Mouse (Mus musculus) thymus, adult 18-20 months (tissue): ENCODE data around the gene Ube2g2.
"Not testable (repeated sequence)": the region's sequence is repeated elsewhere in the genome, so short reads cannot be mapped to it uniquely, and the experiment has no call there.

Experiments
- DNase-seq, 2 experiments: peaks; one replicate each; pipeline ENCODE4 v3.0.0; 2022; ENCODE audit warnings: mixed read lengths in 2 of 2

Ube2g2 gene

GRCm38 (mm10) chr10:77647461-77647860 is 25.4 kb downstream of the Ube2g2 start:
- DNase-seq: no peak

DNA sequence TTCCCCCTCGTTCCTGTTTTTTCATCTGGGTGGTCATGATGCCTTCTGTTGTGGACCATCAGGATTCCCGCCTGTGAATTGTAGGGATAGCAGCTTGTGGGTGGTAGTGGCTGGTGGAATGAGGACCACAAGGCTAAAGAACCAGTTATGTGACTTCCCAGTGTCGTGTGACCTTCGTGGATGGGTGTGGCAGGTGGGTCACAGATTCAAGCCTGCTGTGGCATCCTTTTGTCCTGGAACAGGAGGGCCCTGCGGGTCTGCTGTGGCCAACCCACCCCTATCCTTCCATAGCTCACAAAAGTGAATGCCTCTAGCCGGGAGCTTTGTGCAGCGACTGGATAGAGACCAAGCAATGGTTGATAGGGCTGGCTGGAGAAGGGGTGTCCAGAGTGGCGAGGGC is 25.8 kb downstream of the Ube2g2 start:
- DNase-seq: no peak

DNA sequence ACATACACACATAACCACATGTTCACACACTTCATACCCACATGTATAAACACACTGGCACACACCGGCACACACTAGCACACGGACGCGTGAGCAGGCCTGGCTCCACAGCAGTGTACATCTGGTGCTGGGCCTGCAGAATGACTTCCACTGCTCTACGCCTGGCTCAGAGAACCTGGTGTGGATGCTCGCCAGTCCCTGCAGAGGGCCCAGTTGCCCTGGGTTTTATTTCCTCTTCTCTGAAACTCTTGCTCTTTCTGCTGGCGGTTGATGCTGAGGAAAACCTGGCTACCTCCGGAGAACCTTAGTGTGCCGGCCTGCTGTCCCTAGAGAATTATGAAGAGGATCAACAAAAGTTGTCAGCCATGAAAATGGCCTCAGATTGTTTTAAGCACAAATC is 30.0 kb downstream of the Ube2g2 start:
- no peak for DNase-seq

- DNase-seq: no peak
Measured at GRCm38 (mm10) chr10:77658286-77658994, 36.4 kb downstream of the Ube2g2 start.

GRCm38 (mm10) chr10:77663949-77664665 is 42.0 kb downstream of the Ube2g2 start:
- no peak for DNase-seq

- DNase-seq: peak in 1 of 2 experiments; percentile 34
Measured at GRCm38 (mm10) chr10:77666342-77666741, 44.3 kb downstream of the Ube2g2 start.

- no peak for DNase-seq
Measured at GRCm38 (mm10) chr10:77667402-77667801, 45.3 kb downstream of the Ube2g2 start.

GRCm38 (mm10) chr10:77670710-77671109 is 48.6 kb downstream of the Ube2g2 start:
- no peak for DNase-seq

- no peak for DNase-seq
Measured at GRCm38 (mm10) chr10:77671519-77671918, 49.4 kb downstream of the Ube2g2 start.

DNA sequence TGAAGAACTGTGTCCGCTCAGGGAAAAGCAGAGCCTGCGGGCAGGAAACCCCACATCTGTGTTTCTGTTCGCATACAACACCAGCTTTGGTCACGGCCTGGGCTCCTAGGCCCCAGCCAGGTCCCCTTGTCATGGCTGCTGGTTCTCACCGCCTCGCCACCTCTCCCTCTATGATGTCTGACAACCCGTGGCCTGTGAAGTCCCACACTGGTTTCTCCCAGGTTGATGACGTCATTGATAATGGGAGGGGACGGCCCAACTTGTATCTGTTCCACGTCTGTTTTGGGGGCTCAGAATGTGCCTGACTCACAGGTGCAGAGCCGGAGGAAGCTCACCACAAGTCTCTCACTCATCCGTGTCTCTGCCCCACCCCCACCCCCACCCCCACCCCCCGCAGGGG is 51.7 kb downstream of the Ube2g2 start:
- peak; percentile 43 to 70 for DNase-seq

GRCm38 (mm10) chr10:77677562-77677961 is 55.5 kb downstream of the Ube2g2 start:
- DNase-seq: no peak

- no peak for DNase-seq
Measured at GRCm38 (mm10) chr10:77682994-77683393, 60.9 kb downstream of the Ube2g2 start.

DNA sequence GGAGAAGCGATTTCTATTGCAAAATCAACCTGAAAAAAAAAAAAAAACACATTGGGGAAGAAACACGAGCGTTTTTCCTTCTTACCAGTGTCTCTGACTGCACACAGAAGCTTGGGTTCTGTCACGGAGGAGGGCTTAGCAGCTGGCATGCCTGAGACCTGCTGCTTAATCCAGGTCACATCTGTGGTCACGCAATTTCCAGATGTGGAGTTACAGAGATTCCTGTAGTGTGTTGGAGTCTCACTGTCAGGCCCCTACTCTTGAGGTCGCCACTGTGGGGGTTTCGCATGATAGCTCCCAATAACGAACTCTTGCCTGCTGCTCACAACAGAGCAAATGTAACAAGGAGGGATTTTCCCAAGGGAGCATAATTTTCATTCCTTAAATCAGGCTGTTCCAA is 62.1 kb downstream of the Ube2g2 start:
- no peak for DNase-seq

- no peak for DNase-seq
Measured at GRCm38 (mm10) chr10:77685895-77686664, 64.0 kb downstream of the Ube2g2 start, which contains the start of gene Tspear. Tspear (plus strand) TSS chr10:77686569.

DNA sequence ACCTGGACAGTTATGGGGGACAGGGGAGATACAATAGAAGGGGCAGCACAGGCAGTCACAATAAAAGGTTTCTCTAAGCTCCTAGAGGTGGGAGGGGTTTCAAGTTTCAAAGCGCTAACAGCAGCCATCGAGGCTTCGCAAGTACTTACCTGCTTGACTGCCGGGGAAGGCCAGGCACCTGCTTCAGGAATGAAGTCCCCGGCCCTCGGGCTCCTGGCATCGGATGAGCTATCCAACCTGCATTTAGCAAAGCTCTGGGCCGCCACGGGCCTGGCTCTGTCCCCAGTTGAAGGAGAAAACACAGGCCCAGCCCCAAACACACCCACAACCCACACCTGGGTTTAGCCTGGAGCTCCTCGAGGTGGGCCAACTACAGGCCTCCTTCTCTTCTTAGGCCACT is 64.9 kb downstream of the Ube2g2 start:
- no peak for DNase-seq

- DNase-seq: not testable (repeated sequence)
Measured at GRCm38 (mm10) chr10:77690356-77690807, 68.3 kb downstream of the Ube2g2 start, which contains the start of gene Gm19402. Gm19402 (minus strand) TSS chr10:77690757.
